Mouse (Mus musculus): ENCODE data around the gene Igf1r. TPM values are rescaled to one million over a fixed set of nuclear protein-coding genes. Genes with fewer than 3 reads are reported as not detected.

Igf1r gene
- polyA plus RNA-seq, 1 experiment from 2014 or later, result 15.9 TPM

GRCm38 (mm10) chr7:68129546-68130253 lies 177.1 kb downstream of the Igf1r start:
- WGBS, result 1% methylated on average over 19 of the region's 19 CpGs
- peak; percentile 54 for ATAC-seq
- H3K4me2 ChIP-seq (replicated peaks; ENCODE audit: low read depth, low read length), result peak overlapping the region; percentile 74

GRCm38 (mm10) chr7:68130950-68131580 lies 178.4 kb downstream of the Igf1r start:
- H3K4me2 ChIP-seq (replicated peaks; ENCODE audit: low read depth, low read length), result no peak overlapping the region
- no peak overlapping the region for H3K9ac ChIP-seq (replicated peaks; ENCODE audit: low read depth)

More at GRCm38 (mm10) chr7:68129546-68130253, 177.1 kb downstream of the Igf1r start:
- Histone ChIP-seq H3K4me3 (ENCODE audit: low read depth, low read length) (peak overlapping the region; percentile 60), H3K9ac (replicated peaks; ENCODE audit: low read depth) (peak overlapping the region; percentile 39), H3K9me3 (ENCODE audit: low read length) (no peaks in the 10 kb centered on the region), H3K27me3 (replicated peaks; ENCODE audit: insufficient read depth, low read length) (no peaks in the 10 kb centered on the region), H3K36me3 (ENCODE audit: insufficient read depth, low read length) (no peaks in the 10 kb centered on the region), H3K27ac (ENCODE audit: low read length) (peak overlapping the region; percentile 86), H3K4me1 (ENCODE audit: insufficient read depth, low read depth, low read length) (peaks cover 19% of the 10 kb centered on the region; the same call in 1 of the 2 replicates)
- peak; percentile 88 for DNase-seq (ENCODE audit: low spot score)
- TF ChIP-seq CTCF (IDR thresholded peaks at IDR 0.05) (peak; percentile 36), EP300 (IDR thresholded peaks at IDR 0.05) (peak; percentile 46)

DNA sequence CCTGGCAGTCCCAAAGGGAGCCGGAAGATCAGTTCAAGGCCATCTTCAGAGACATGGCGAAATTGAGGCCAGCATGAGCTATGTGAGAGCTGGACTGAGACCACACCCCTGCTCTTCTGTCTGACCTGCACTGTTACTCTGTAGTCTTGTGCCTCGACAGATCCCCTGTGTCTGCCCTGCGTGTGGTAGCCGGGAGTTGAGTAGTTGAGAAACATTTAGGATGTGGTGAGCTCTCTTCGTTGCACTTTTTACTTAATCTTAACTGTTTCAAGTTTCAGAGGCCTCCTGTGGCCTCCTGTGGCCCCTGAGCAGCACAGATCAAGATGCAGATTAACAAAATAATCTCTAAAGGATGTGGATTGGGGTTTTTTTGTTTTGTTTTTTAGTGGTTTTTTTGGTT lies 181.1 kb downstream of the Igf1r start:
- Histone ChIP-seq H3K4me1 (ENCODE audit: insufficient read depth, low read depth, low read length) (peaks cover 13% of the 10 kb centered on the region; the same call in 1 of the 2 replicates), H3K9ac (replicated peaks; ENCODE audit: low read depth) (no peak overlapping the region), H3K36me3 (ENCODE audit: insufficient read depth, low read length) (no peaks in the 10 kb centered on the region), H3K9me3 (ENCODE audit: low read length) (no peaks in the 10 kb centered on the region), H3K4me3 (ENCODE audit: low read depth, low read length) (no peak overlapping the region), H3K4me2 (replicated peaks; ENCODE audit: low read depth, low read length) (no peak overlapping the region), H3K27ac (ENCODE audit: low read length) (no peak overlapping the region), H3K27me3 (replicated peaks; ENCODE audit: insufficient read depth, low read length) (no peaks in the 10 kb centered on the region)
- WGBS, result 56% methylated on average over 6 of the region's 6 CpGs
- no peak for DNase-seq (ENCODE audit: low spot score)
- TF ChIP-seq CTCF (IDR thresholded peaks at IDR 0.05), result no peak
- TF ChIP-seq EP300 (IDR thresholded peaks at IDR 0.05), result no peak
- no peak for ATAC-seq

More at GRCm38 (mm10) chr7:68130950-68131580, 178.4 kb downstream of the Igf1r start:
- Histone ChIP-seq H3K27me3 (replicated peaks; ENCODE audit: insufficient read depth, low read length) (no peaks in the 10 kb centered on the region), H3K27ac (ENCODE audit: low read length) (no peak overlapping the region), H3K4me3 (ENCODE audit: low read depth, low read length) (no peak overlapping the region), H3K9me3 (ENCODE audit: low read length) (no peaks in the 10 kb centered on the region), H3K4me1 (ENCODE audit: insufficient read depth, low read depth, low read length) (peaks cover 19% of the 10 kb centered on the region; the same call in 1 of the 2 replicates), H3K36me3 (ENCODE audit: insufficient read depth, low read length) (no peaks in the 10 kb centered on the region)
- TF ChIP-seq EP300 (IDR thresholded peaks at IDR 0.05) (peak; percentile 52), CTCF (IDR thresholded peaks at IDR 0.05) (no peak)
- no peak for ATAC-seq
- WGBS, result 36% methylated on average over 13 of the region's 13 CpGs
- peak; percentile 73 for DNase-seq (ENCODE audit: low spot score)

DNA sequence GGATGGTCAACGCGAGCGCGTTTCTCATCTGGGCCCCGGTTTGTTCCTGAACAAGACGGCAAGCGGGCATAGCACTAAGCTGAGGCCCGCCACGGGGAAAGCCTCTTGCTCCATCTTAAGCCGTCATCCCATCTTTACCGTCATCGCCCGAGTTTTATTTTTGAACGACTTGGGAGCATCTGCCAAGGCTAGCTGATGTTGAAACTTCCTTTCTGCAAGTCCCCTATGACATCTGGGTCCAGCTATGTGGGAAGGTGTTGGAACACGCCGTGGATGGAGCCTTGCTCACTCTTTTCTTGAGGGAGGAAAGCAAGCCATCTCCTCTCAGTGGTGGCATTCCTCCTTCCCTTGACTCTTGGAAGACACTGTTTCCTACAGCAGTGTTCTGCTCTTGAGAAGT lies 182.3 kb downstream of the Igf1r start:
- no peaks in the 10 kb centered on the region for H3K27me3 ChIP-seq (replicated peaks; ENCODE audit: insufficient read depth, low read length)
- no peak overlapping the region for H3K4me3 ChIP-seq (ENCODE audit: low read depth, low read length)
- DNase-seq (ENCODE audit: low spot score) (peak; percentile 87), ATAC-seq (peak; percentile 71)
- no peaks in the 10 kb centered on the region for H3K9me3 ChIP-seq (ENCODE audit: low read length)
- peak overlapping the region; percentile 55; the same call in 1 of the 2 replicates for H3K27ac ChIP-seq (ENCODE audit: low read length)
- peaks cover 24% of the 10 kb centered on the region; the same call in 1 of the 2 replicates for H3K4me1 ChIP-seq (ENCODE audit: insufficient read depth, low read depth, low read length)
- TF ChIP-seq EP300 (IDR thresholded peaks at IDR 0.05) (no peak), CTCF (IDR thresholded peaks at IDR 0.05) (no peak)
- no peak overlapping the region for H3K9ac ChIP-seq (replicated peaks; ENCODE audit: low read depth)
- H3K36me3 ChIP-seq (ENCODE audit: insufficient read depth, low read length), result no peaks in the 10 kb centered on the region
- 55% methylated on average over 16 of the region's 16 CpGs for WGBS
- no peak overlapping the region; the same call in 1 of the 2 replicates for H3K4me2 ChIP-seq (replicated peaks; ENCODE audit: low read depth, low read length)

GRCm38 (mm10) chr7:68136056-68136455 lies 183.4 kb downstream of the Igf1r start:
- H3K4me3 ChIP-seq (ENCODE audit: low read depth, low read length), result no peak overlapping the region
- peaks cover 17% of the 10 kb centered on the region; the same call in 1 of the 2 replicates for H3K4me1 ChIP-seq (ENCODE audit: insufficient read depth, low read depth, low read length)
- ATAC-seq, result no peak
- no peak overlapping the region for H3K9ac ChIP-seq (replicated peaks; ENCODE audit: low read depth)
- H3K27me3 ChIP-seq (replicated peaks; ENCODE audit: insufficient read depth, low read length), result no peaks in the 10 kb centered on the region
- no peak for TF ChIP-seq EP300 (IDR thresholded peaks at IDR 0.05)
- TF ChIP-seq CTCF (IDR thresholded peaks at IDR 0.05), result peak; percentile 33; the same call in 1 of the 2 replicates
- H3K4me2 ChIP-seq (replicated peaks; ENCODE audit: low read depth, low read length), result no peak overlapping the region
- WGBS, result 81% methylated on average over 10 of the region's 10 CpGs
- H3K9me3 ChIP-seq (ENCODE audit: low read length), result no peaks in the 10 kb centered on the region
- no peak overlapping the region for H3K27ac ChIP-seq (ENCODE audit: low read length)
- DNase-seq (ENCODE audit: low spot score), result no peak
- no peaks in the 10 kb centered on the region for H3K36me3 ChIP-seq (ENCODE audit: insufficient read depth, low read length)

GRCm38 (mm10) chr7:68139384-68139783 lies 186.8 kb downstream of the Igf1r start:
- no peak for ATAC-seq
- H3K4me2 ChIP-seq (replicated peaks; ENCODE audit: low read depth, low read length), result no peak overlapping the region
- TF ChIP-seq CTCF (IDR thresholded peaks at IDR 0.05) (no peak), EP300 (IDR thresholded peaks at IDR 0.05) (no peak)
- no peaks in the 10 kb centered on the region for H3K27me3 ChIP-seq (replicated peaks; ENCODE audit: insufficient read depth, low read length)
- no peak overlapping the region for H3K27ac ChIP-seq (ENCODE audit: low read length)
- H3K9me3 ChIP-seq (ENCODE audit: low read length), result no peaks in the 10 kb centered on the region
- DNase-seq (ENCODE audit: low spot score), result no peak
- H3K4me1 ChIP-seq (ENCODE audit: insufficient read depth, low read depth, low read length), result peaks cover 15% of the 10 kb centered on the region; the same call in 1 of the 2 replicates
- H3K9ac ChIP-seq (replicated peaks; ENCODE audit: low read depth), result no peak overlapping the region
- WGBS, result 24% methylated on average over 2 of the region's 2 CpGs
- H3K4me3 ChIP-seq (ENCODE audit: low read depth, low read length), result no peak overlapping the region
- no peaks in the 10 kb centered on the region for H3K36me3 ChIP-seq (ENCODE audit: insufficient read depth, low read length)
